Mouse (Mus musculus): ENCODE measurements around the gene Rpl13. TPM values are rescaled to one million over a fixed set of nuclear protein-coding genes. Genes with fewer than 3 reads are reported as not detected.

Rpl13 gene
- 1,994 and 2,434 TPM in 2 replicates for polyA plus RNA-seq (2012; rRNA removed)

GRCm38 (mm10) chr8:123101735-123102685 is at the start of gene Rpl13:
TSS of gene Rpl13 (plus strand) at chr8:123102350.

GRCm38 (mm10) chr8:123062721-123063120 is 39.4 kb upstream of the Rpl13 start, which contains the start of gene Spg7:
TSS of gene Spg7 (plus strand) at chr8:123062942.

GRCm38 (mm10) chr8:123117127-123117731 is 15.1 kb downstream of the Rpl13 start, which contains the start of gene Cpne7:
TSS of gene Cpne7 (plus strand) at chr8:123117374.

Other genes starting within 250 kb of the Rpl13 start
- gene Ankrd11, start 60.1 kb upstream of the Rpl13 start, polyA plus RNA-seq (2012; rRNA removed), result 70.6 and 79.6 TPM in 2 replicates
- 101 and 102 TPM in 2 replicates for gene Spg7, start 39.4 kb upstream of the Rpl13 start, polyA plus RNA-seq (2012; rRNA removed)
- gene Cpne7, start 15.0 kb downstream of the Rpl13 start, polyA plus RNA-seq (2012; rRNA removed), result 1.3 and 1.6 TPM in 2 replicates
- 4.5 and 9.5 TPM in 2 replicates for gene Sult5a1, start 56.0 kb downstream of the Rpl13 start, polyA plus RNA-seq (2012; rRNA removed)
- 1.1 and 2.0 TPM in 2 replicates for gene Dpep1, start 83.9 kb downstream of the Rpl13 start, polyA plus RNA-seq (2012; rRNA removed)
- gene Chmp1a, start 110.4 kb downstream of the Rpl13 start, polyA plus RNA-seq (2012; rRNA removed), result 81.7 and 91.7 TPM in 2 replicates
- gene Spata33, start 110.5 kb downstream of the Rpl13 start, polyA plus RNA-seq (2012; rRNA removed), result 6.1 and 8.3 TPM in 2 replicates
- gene Cdk10, start 122.5 kb downstream of the Rpl13 start, polyA plus RNA-seq (2012; rRNA removed), result 92.9 and 95.0 TPM in 2 replicates
- 1.3 and 2.5 TPM in 2 replicates for gene Spata2l, start 133.9 kb downstream of the Rpl13 start, polyA plus RNA-seq (2012; rRNA removed)
- gene Zfp276, start 151.8 kb downstream of the Rpl13 start, polyA plus RNA-seq (2012; rRNA removed), result 30.9 and 36.9 TPM in 2 replicates
- 62.1 and 62.6 TPM in 2 replicates for gene Vps9d1, start 152.0 kb downstream of the Rpl13 start, polyA plus RNA-seq (2012; rRNA removed)
- gene Fanca, start 216.2 kb downstream of the Rpl13 start, polyA plus RNA-seq (2012; rRNA removed), result 66.6 and 68.8 TPM in 2 replicates
- gene Spire2, start 230.4 kb downstream of the Rpl13 start, polyA plus RNA-seq (2012; rRNA removed), result 12.7 and 30.7 TPM in 2 replicates